Mouse (Mus musculus) bone marrow macrophage, adult 2 months (primary cell): Measurements from ENCODE around the gene Drc3. TPM values are rescaled to one million over a fixed set of nuclear protein-coding genes. Genes with fewer than 3 reads are reported as not detected.

Experiments used
- H3K27ac ChIP-seq: 2 replicates; pipeline ENCODE4 v1.5.1; 2012; ENCODE audit warnings: low read depth, low read length; ENCODE audit not compliant: insufficient read depth
- H3K4me1 ChIP-seq: 2 replicates; pipeline ENCODE4 v1.6.1; 2012; ENCODE audit warnings: low read length; ENCODE audit not compliant: control insufficient read depth, insufficient read depth
- H3K4me3 ChIP-seq: 2 replicates; pipeline ENCODE4 v1.5.1; 2012; ENCODE audit warnings: mild to moderate bottlenecking, low read length, moderate library complexity; ENCODE audit not compliant: insufficient read depth
- CTCF ChIP-seq: IDR thresholded peaks from 2 replicates; pipeline ENCODE4 v1.5.1; 2012; ENCODE audit warnings: low read depth, mild to moderate bottlenecking, low read length, moderate library complexity
- POLR2A ChIP-seq: IDR thresholded peaks from 2 replicates; pipeline ENCODE4 v1.6.1; 2012; ENCODE audit warnings: mild to moderate bottlenecking, low read depth, low read length, borderline replicate concordance
- polyA plus RNA-seq: library from polyadenylated mRNA; stranded (reverse); fragments of >200 nt; gene quantifications from 2 replicates; pipeline ENCODE4 v1.2.4, GENCODE M21; 2012; ENCODE audit not compliant: missing spikeins, insufficient read depth, insufficient read length

The Drc3 gene
- polyA plus RNA-seq, 1 experiment = not detected

- Histone ChIP-seq H3K27ac (no peak overlapping the region), H3K4me1 (peaks cover 15% of the 10 kb centered on the region), H3K4me3 (no peak overlapping the region)
- TF ChIP-seq POLR2A = no peak
- TF ChIP-seq CTCF = no peak
Observed at GRCm38 (mm10) chr11:60334124-60334523, 19.0 kb upstream of the Drc3 start.

GRCm38 (mm10) chr11:60335771-60336170, 17.4 kb upstream of the Drc3 start:
- Histone ChIP-seq H3K4me3 (no peak overlapping the region), H3K4me1 (peaks cover 15% of the 10 kb centered on the region), H3K27ac (no peak overlapping the region)
- no peak for TF ChIP-seq CTCF
- no peak for TF ChIP-seq POLR2A

- peak; percentile 62; the same call in 1 of the 2 replicates for TF ChIP-seq CTCF
- TF ChIP-seq POLR2A = no peak
- H3K4me1 ChIP-seq = peaks cover 10% of the 10 kb centered on the region
- H3K4me3 ChIP-seq = no peak overlapping the region
Observed at GRCm38 (mm10) chr11:60338291-60338690, 14.8 kb upstream of the Drc3 start.

GRCm38 (mm10) chr11:60339361-60339760, 13.8 kb upstream of the Drc3 start:
- Histone ChIP-seq H3K27ac (no peak overlapping the region), H3K4me3 (no peak overlapping the region), H3K4me1 (peaks cover 6% of the 10 kb centered on the region)
- TF ChIP-seq CTCF (no peak), POLR2A (no peak)

More at GRCm38 (mm10) chr11:60338291-60338690, 14.8 kb upstream of the Drc3 start:
- no peak overlapping the region for H3K27ac ChIP-seq

- peaks cover 15% of the 10 kb centered on the region for H3K4me1 ChIP-seq
- no peak overlapping the region for H3K27ac ChIP-seq
- TF ChIP-seq CTCF = no peak
- no peak for TF ChIP-seq POLR2A
- no peak overlapping the region for H3K4me3 ChIP-seq
Observed at GRCm38 (mm10) chr11:60345868-60346267, 7.3 kb upstream of the Drc3 start.

- peak overlapping the region; percentile 12 for H3K27ac ChIP-seq
- TF ChIP-seq CTCF = no peak
- TF ChIP-seq POLR2A = no peak
- H3K4me1 ChIP-seq = peaks cover 16% of the 10 kb centered on the region
- no peak overlapping the region for H3K4me3 ChIP-seq
Observed at GRCm38 (mm10) chr11:60346537-60346936, 6.6 kb upstream of the Drc3 start.

GRCm38 (mm10) chr11:60351388-60351787, 1.7 kb upstream of the Drc3 start:
- 0 out of 2 replicates have a peak overlapping the region, but pooled peaks have one; percentile 85 for H3K4me3 ChIP-seq
- peaks cover 21% of the 10 kb centered on the region for H3K4me1 ChIP-seq
- no peak overlapping the region for H3K27ac ChIP-seq
- TF ChIP-seq POLR2A (no peak), CTCF (no peak)

- H3K27ac ChIP-seq = peak overlapping the region; percentile 29; the same call in 1 of the 2 replicates
Observed at GRCm38 (mm10) chr11:60351925-60352371, 1.2 kb upstream of the Drc3 start.

GRCm38 (mm10) chr11:60355952-60356351, 2.8 kb downstream of the Drc3 start:
- H3K27ac ChIP-seq = no peak overlapping the region
- peaks cover 50% of the 10 kb centered on the region for H3K4me1 ChIP-seq

More at GRCm38 (mm10) chr11:60351925-60352371, 1.2 kb upstream of the Drc3 start:
- H3K4me3 ChIP-seq = peak overlapping the region; percentile 85
- H3K4me1 ChIP-seq = peaks cover 22% of the 10 kb centered on the region
- TF ChIP-seq POLR2A (no peak), CTCF (no peak)

GRCm38 (mm10) chr11:60357116-60357515, 4.0 kb downstream of the Drc3 start:
- TF ChIP-seq CTCF = no peak
- TF ChIP-seq POLR2A = no peak
- Histone ChIP-seq H3K4me1 (peaks cover 50% of the 10 kb centered on the region), H3K4me3 (no peak overlapping the region), H3K27ac (peak overlapping the region; percentile 36)

More at GRCm38 (mm10) chr11:60355952-60356351, 2.8 kb downstream of the Drc3 start:
- H3K4me3 ChIP-seq = no peak overlapping the region
- TF ChIP-seq CTCF (no peak), POLR2A (no peak)
